Mouse (Mus musculus): Measurements from ENCODE around the gene Ntf3. TPM values are rescaled to one million over a fixed set of nuclear protein-coding genes. Genes with fewer than 3 reads are reported as not detected.

Ntf3 gene
- polyA plus RNA-seq, 1 experiment, result 5.7 TPM

DNA sequence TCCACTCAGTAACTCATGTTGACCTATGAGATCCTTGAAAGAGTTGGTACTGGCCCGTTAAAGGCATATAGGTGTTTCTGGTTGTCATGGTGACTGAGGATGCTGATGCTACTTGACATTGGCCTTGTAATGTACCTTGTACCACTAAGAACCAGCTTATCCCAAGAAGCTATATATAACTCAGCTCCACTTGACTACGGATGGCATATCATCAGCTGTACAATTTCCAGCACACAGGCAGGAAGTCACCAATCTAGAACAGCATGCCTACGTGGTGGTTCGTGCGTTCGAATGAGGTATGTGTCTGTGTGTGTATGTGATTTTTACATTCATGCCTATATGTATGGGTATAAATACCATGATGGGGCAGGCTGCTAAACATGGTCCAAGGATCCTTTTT, 25.7 kb downstream of the Ntf3 start:
- peaks cover 50% of the 10 kb centered on the region for H3K4me1 ChIP-seq (ENCODE audit: control insufficient read depth, insufficient read depth, insufficient read length, low read length)
- peak overlapping the region; percentile 69 for H3K27ac ChIP-seq (replicated peaks; ENCODE audit: low read depth, low read length)
- H3K4me3 ChIP-seq (ENCODE audit: insufficient read depth, low read depth, low read length), result no peak overlapping the region

DNA sequence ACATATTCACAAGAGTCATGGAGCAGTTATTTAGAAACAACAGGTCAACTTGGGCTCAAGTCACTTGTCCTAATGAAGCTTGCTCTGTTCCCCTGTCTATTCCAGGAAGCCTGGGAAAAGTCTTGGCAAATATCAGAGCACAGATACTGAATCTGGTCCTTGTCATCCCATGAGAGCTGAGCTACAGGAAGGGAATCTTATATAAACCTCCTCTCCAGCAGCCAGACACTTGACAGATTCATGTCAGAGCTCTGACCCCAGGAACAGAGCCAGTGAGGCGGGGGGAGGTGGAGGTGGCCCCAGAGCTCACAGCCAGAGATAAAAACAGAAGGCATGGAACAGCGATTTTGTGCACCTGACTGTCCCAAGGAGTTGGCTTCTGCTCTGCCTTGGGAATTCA, 26.3 kb downstream of the Ntf3 start:
- H3K4me3 ChIP-seq (ENCODE audit: insufficient read depth, low read depth, low read length), result no peak overlapping the region
- H3K27ac ChIP-seq (replicated peaks; ENCODE audit: low read depth, low read length), result 0 out of 2 replicates have a peak overlapping the region, but pooled peaks have one; percentile 21
- peaks cover 50% of the 10 kb centered on the region for H3K4me1 ChIP-seq (ENCODE audit: control insufficient read depth, insufficient read depth, insufficient read length, low read length)

DNA sequence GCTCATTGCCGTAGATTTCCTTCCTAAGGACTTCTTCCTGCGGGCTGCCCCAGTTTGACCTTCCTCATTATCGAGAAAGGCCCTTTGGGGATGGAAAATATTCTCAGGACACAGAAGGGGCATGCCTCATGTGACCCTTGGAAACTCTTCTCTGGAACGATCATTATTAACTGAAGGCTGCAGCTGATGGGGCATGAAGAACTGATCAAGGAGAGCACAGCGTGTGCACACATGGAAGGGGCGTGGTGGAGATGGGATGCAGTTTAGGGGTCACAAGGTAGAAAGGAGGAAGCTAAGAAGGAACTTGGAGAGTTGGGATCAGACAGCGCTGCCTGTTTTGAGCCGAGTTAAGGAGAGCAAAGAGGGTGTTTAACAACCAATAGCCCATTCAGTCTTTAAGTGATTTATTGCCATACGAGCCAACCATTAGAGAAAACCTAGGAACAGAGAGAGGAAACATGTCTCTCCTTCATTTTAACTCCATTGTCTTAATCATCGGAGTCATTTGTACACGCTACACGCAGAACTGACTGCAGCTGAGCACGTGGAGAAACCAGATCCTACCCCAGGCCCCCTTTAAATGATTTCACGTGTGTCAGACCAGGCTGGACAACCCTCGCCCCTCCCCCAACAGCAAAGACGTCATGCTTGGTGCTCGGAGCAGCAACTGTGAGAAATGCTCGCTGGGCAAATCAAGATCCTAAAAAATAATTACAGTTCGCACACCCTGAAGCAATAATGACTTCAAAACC, 32.4 kb downstream of the Ntf3 start:
- Histone ChIP-seq H3K4me1 (ENCODE audit: control insufficient read depth, insufficient read depth, insufficient read length, low read length) (peaks cover 25% of the 10 kb centered on the region; the same call in 1 of the 2 replicates), H3K27ac (replicated peaks; ENCODE audit: low read depth, low read length) (peak overlapping the region; percentile 69), H3K4me3 (ENCODE audit: insufficient read depth, low read depth, low read length) (no peak overlapping the region)

DNA sequence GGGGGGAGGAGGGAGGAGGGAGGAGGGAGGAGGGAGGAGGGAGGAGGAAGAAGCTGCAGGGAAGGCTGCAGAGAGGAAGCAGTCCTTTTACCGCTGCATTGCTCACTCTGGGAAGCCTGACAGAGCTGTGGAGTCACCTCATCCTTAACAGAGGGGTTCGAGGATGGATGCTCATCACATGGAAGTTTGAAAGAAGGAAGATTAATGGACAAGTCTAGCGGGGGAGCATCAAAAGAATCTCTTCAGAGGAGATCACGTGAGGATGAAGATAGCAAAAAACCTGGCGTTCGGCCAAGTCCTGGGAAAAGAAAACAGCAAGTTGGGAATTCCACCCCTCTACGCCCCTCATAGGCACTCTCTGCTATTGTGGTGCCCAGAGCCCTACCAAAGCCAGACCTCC, 38.5 kb downstream of the Ntf3 start:
- no peak overlapping the region for H3K27ac ChIP-seq (replicated peaks; ENCODE audit: low read depth, low read length)
- H3K4me3 ChIP-seq (ENCODE audit: insufficient read depth, low read depth, low read length), result no peak overlapping the region
- peaks cover 21% of the 10 kb centered on the region; the same call in 1 of the 2 replicates for H3K4me1 ChIP-seq (ENCODE audit: control insufficient read depth, insufficient read depth, insufficient read length, low read length)

DNA sequence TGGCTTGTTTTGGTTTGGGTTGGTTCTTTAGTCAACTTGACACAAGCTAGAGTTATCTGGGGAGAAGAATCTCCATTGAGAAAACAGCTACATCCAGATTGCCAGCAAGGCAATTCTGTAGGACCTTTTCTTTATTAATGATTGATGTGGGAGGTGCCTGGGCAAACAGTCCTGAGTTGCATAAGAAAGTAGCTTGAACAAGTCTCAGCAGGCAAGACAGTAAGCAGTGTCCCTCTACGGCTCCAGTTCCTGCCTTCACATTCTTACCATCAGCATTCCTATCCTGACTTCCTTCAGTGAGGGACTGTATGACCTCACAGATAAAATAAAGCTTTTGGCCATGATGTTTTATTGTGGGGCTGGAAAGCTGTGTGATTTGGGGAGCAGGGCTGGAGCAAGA, 48.5 kb downstream of the Ntf3 start:
- Histone ChIP-seq H3K27ac (replicated peaks; ENCODE audit: low read depth, low read length) (no peak overlapping the region), H3K4me1 (ENCODE audit: control insufficient read depth, insufficient read depth, insufficient read length, low read length) (peaks cover 13% of the 10 kb centered on the region), H3K4me3 (ENCODE audit: insufficient read depth, low read depth, low read length) (no peak overlapping the region)

DNA sequence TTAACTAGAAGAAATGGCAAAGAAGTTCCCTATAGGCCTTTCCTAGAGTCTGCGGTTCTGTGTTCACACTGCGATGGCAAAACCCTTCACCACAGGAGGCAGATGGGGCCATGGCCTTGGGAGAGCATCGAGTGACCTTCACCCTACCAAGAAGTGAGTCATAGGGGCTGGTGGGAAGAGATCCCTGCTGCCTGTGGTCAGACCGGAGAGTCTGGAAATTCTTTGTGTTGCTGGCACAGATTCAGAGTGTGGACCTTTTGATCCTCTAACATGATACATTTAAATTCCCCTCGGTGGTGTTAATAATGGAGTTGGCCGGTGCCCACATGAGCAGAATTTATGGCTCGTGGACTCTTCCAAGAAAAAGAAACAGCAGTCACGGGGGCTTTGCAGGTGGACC, 49.5 kb downstream of the Ntf3 start:
- Histone ChIP-seq H3K4me1 (ENCODE audit: control insufficient read depth, insufficient read depth, insufficient read length, low read length) (peaks cover 13% of the 10 kb centered on the region), H3K4me3 (ENCODE audit: insufficient read depth, low read depth, low read length) (no peak overlapping the region), H3K27ac (replicated peaks; ENCODE audit: low read depth, low read length) (no peak overlapping the region)

DNA sequence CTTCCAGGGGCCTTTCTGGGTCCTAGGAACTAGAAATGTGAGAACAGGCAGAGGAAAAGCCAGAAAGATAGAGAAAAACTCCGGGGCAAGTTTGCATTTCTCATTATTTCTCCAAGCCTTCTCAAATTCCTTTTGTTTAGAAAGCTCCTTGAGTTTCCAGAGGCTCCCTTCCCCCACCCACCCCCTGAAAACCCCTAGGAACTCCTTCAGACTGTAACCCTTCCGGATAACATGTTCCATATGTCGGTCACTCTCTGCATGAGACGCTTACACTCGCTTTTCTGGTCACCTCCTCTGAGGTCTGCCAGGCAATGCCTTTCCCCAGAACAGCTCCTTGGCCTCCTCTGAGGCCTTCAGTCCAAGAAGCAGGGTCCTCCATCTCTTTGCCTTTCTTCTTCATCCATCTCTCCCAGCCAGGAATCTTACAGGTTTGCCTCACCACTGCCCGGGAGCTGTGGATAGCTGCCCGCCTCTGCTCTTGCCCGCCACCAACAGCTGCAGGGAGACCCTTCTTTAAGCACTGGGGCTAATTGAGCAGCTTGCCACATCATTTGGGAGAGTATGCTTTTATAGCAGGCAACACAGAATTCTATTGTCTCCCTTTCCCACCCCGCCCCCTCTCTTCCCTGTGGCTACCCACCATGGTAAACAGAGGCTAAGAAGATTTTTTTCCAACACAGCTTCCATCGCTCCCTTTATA, 51.6 kb downstream of the Ntf3 start:
- H3K4me3 ChIP-seq (ENCODE audit: insufficient read depth, low read depth, low read length), result no peak overlapping the region
- no peak overlapping the region for H3K27ac ChIP-seq (replicated peaks; ENCODE audit: low read depth, low read length)
- peaks cover 13% of the 10 kb centered on the region for H3K4me1 ChIP-seq (ENCODE audit: control insufficient read depth, insufficient read depth, insufficient read length, low read length)

DNA sequence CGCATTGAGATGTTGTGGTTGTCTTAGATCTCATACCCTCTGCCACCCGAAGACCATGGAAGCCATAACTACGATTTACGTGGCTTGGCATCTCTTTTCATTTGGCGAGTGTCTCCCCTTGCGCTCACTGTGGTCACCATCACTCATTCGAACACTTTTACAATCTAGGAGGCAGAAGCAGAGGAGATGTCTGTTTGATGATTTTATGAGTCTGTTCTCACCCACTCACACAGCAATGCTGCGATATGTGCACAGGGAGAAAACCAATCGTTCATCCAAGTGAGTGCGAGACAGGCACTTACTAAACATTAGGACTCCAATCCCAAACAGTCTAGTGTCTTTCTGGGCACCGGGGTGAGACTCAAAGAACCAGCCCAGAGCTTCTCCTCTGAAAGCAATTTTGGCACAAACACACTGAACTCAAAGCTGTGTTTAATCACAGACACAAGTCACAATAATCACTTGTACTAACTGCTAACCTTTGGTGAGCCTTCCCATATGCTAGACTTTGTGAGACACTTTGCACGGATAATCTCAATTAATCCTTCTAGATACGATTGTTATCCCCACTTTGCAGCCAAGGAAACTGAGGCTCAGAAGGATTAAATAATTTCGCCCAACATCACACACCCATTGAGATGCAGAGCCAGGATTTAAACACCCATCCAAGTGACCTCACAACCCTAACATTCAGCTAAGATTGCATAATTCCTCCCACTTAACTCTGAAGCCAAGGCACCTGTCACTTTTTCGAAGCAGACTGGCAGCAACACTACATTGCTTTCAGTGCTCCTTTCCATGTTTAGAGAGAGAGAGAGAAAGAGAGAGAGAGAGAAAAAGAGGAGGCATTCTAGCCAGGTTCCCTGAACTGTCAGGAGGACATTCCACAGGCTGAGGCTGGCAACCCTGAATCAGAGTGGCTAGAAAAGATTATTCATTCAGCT, 55.5 kb downstream of the Ntf3 start:
- Histone ChIP-seq H3K4me3 (ENCODE audit: insufficient read depth, low read depth, low read length) (no peak overlapping the region), H3K27ac (replicated peaks; ENCODE audit: low read depth, low read length) (no peak overlapping the region), H3K4me1 (ENCODE audit: control insufficient read depth, insufficient read depth, insufficient read length, low read length) (peaks cover 29% of the 10 kb centered on the region)

DNA sequence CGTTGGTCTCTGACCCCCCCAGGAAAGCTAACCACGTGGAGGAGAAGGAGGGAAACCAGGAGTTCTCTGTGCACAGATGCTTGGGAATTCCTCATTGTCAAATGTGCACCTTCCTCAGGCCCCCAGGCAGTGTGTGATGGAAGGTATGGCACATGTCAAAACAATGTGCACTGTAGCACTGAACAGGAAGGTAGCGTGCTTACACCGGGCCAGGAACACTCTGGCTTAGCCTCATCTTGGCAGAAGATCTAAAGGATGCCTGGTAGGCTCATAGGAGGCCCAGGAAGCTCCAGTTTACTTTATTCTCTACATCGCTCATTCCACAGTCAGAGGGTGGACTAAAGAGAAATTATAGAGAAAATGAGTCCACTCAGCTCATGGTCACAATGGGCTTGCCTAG, 57.5 kb downstream of the Ntf3 start:
- Histone ChIP-seq H3K27ac (replicated peaks; ENCODE audit: low read depth, low read length) (no peak overlapping the region; the same call in 1 of the 2 replicates), H3K4me1 (ENCODE audit: control insufficient read depth, insufficient read depth, insufficient read length, low read length) (peaks cover 40% of the 10 kb centered on the region), H3K4me3 (ENCODE audit: insufficient read depth, low read depth, low read length) (no peak overlapping the region)

DNA sequence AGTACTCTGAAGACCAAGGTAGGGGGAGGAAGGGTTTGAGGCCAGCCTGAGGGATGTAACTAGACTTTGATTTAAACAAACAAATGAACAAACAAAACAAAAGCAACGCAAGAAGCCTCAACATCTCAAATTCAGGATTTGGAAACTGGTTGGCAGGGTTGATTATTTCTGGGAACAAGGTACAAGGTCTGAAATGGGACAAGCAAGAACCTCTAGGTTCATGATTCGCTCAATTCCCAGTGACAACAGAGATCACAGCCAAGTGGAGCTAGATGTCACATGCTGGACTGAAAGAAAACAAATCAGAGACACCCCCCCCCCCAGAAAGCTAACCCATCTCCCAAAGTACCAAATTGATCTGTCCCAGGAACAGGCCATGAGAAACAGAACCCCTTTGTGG, 57.9 kb downstream of the Ntf3 start:
- no peak overlapping the region; the same call in 1 of the 2 replicates for H3K27ac ChIP-seq (replicated peaks; ENCODE audit: low read depth, low read length)

DNA sequence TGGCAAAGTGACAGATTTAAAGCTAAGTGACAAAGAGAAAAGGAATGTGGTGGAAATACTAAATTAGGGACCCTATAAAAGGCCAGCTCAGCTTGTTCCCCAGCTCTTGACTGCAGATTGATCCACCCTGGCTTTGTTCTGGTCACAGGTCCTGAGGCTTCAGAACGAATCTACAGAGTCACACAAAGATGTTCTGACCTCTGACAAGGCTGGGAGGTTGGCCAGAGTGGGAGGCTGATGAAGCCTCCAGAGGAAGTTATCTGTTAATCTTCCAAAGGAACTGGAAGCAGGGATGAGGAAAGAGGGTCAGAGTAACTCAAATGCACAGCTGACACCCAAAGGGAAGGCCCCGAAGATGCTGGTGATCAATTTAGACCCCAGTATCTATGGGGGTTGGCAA, 59.3 kb downstream of the Ntf3 start:
- H3K4me3 ChIP-seq (ENCODE audit: insufficient read depth, low read depth, low read length), result no peak overlapping the region
- H3K4me1 ChIP-seq (ENCODE audit: control insufficient read depth, insufficient read depth, insufficient read length, low read length), result peaks cover 47% of the 10 kb centered on the region
- peak overlapping the region; percentile 82 for H3K27ac ChIP-seq (replicated peaks; ENCODE audit: low read depth, low read length)

More for the DNA sequence above, 57.9 kb downstream of the Ntf3 start:
- no peak overlapping the region for H3K4me3 ChIP-seq (ENCODE audit: insufficient read depth, low read depth, low read length)
- H3K4me1 ChIP-seq (ENCODE audit: control insufficient read depth, insufficient read depth, insufficient read length, low read length), result peaks cover 40% of the 10 kb centered on the region

DNA sequence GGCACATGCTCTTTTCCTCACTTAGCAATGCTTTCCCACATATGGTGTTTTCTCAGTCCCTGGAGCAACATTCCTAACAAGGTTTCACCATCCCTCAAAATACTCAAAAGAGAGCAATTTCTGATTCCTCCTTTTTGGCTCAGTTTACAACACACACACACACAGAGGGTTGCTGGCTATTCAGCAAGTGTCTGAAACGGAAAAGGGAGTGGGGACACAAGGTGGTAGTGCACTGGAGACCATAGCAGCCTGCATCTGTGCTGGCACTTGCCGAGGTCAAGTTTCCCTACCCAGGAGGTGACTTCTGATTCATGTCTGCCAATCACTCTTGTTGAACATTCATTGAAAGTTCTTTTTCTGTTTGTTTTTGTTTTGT, 59.9 kb downstream of the Ntf3 start:
- Histone ChIP-seq H3K4me3 (ENCODE audit: insufficient read depth, low read depth, low read length) (no peak overlapping the region), H3K27ac (replicated peaks; ENCODE audit: low read depth, low read length) (peak overlapping the region; percentile 82), H3K4me1 (ENCODE audit: control insufficient read depth, insufficient read depth, insufficient read length, low read length) (peaks cover 47% of the 10 kb centered on the region)

DNA sequence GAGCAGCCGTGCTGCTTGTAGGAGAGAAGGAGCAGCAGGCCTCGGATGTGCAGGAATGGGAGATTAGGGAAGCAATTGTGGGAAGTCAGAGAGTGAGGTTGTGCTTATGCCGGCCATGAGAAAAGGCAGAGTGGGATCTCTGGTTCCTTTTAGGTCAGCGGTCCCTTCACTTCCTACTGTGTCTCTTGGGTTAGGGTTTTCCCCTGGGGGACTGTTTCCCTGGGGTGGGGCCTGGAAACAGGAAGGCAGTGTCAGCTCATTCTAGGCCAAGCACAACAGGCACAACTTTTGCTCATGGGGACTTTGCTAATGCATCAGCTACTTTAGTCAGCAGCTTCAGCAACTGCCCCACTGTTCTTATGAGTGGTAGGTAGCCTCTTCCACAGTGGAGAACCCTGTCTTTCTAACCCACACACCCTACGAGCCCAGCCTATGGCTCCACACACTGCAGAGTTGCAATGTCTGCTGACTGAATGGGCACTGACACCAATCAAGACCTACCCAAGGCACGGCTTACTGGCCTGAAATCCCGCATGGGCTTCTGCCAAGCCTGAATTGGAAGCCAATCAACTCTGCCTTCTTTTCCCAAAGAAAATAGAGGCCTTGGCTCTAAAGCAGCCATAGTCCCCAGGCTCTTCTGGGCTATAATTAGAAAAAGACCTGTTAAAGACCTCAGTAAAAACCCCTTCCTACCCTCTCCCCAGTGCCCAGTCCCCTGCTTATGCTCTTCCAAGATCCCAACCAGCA, 60.5 kb downstream of the Ntf3 start:
- Histone ChIP-seq H3K27ac (replicated peaks; ENCODE audit: low read depth, low read length) (peak overlapping the region; percentile 82), H3K4me3 (ENCODE audit: insufficient read depth, low read depth, low read length) (no peak overlapping the region), H3K4me1 (ENCODE audit: control insufficient read depth, insufficient read depth, insufficient read length, low read length) (peaks cover 47% of the 10 kb centered on the region)

DNA sequence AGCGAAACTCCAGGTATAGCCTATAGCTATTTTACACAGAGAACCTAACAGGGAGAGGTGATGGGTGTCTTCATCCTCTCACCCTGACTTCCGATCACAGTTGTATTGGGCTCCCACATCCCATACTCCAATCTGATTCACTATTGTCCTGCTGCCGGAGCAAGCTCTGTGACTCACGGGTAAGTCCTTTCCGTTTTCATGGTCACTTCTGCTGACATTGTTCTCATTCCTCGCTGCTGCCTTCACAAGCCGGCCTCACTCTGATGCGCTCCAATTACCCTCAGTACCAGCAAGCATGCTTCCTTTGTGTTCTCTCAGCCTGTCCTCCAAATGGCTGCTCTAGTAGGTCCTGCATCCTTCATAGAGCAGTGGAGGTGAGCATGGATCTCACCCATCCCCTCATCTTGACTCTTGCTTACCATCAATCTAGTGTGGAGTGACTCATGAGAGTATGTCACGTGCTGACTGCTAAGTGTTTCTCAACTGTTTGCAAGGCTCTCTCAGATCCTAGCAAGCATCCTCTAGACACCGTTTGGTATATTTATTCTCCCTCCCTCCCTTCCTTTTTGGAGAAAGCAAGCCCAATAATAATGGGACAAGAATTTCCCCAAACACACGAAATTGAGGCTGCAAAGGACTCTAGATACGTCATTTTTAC, 61.5 kb downstream of the Ntf3 start:
- Histone ChIP-seq H3K27ac (replicated peaks; ENCODE audit: low read depth, low read length) (peak overlapping the region; percentile 82), H3K4me1 (ENCODE audit: control insufficient read depth, insufficient read depth, insufficient read length, low read length) (peaks cover 47% of the 10 kb centered on the region), H3K4me3 (ENCODE audit: insufficient read depth, low read depth, low read length) (no peak overlapping the region)
